Mouse (Mus musculus) layer of hippocampus, postnatal 25 days (tissue): ENCODE measurements at regions not wholly inside any gene's neighbourhood (a gene's known extent, or its start where the extent isn't known, plus 50 kb on each side); places are given as distances from the start of the nearest gene placed in this dataset.

Experiments used
- DNase-seq, 2 experiments: peaks; one replicate each; pipeline ENCODE4 v3.0.0; 2022; ENCODE audit warnings: mixed read lengths in 2 of 2, low spot score in 1 of 2; ENCODE audit errors: extremely low spot score in 1 of 2

DNA sequence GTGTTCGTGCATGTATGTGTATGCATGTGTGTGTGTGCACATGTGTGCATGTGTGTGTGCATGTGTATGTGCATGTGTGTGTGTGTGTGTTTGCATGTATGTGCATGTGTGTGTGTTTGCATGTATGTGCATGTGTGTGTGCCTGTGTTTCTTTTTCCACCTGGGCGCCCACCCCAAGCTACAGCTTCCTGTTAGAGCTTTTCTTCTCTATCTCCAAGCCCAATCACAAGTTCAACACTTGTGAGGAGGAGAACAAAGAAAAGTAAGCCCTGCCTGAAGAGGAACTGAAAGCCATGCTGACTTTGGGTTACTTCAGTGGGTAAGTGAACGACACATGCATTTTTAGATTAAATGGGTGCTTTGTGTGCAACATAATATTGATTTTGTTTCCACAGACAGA is 177.4 kb downstream of the Cd83 start:
- no peak for DNase-seq

DNA sequence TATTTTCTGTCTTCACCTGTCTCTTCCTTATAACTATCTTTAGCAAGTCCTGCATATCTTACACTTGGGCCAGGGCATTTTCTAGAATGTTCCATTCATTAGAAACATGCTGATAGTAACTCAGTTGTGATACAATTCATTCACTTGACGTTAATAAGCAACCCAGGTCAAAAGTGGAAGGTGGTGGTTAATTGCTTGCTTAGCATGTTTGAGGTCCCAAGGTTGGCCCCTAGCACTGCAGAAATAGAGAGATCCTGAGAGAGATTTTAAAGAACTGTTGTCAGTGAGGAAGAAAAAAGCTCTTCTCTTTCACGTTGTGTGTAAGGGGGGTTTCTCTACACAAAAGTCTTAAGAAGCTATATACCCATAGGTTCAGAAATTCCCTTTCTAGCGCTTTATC is 178.7 kb downstream of the Cd83 start:
- no peak for DNase-seq

DNA sequence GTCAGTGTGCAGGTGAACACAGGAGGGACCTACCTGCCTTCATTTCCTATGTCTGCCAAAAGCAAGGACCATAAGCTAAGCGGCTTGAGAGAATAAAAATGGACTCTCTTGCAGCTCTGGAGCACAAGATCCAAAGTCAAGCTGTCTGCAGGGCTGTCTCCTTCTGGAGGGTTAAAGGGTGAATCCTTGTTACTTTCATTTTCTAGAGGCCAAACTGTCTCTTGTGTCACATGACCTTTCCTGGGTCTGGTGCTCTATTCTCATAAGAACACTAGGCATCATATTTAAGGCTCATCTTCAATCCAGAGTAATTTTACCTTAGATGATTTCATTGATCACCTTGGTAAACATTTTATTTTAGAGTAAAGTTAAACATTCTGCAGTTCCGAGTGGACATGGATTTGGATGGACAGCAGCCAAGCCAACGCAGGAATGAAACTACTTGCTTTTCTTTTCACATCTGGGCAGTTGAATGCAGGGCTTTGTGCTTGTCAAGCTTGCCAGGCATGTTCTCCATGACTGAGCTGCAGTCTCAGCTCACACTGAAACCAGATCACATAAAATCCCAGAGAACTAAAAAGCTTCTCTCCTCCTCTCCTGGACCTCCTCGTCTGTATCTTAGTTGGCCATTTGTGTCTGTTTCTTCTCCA is 180.8 kb downstream of the Cd83 start:
- DNase-seq = no peak

DNA sequence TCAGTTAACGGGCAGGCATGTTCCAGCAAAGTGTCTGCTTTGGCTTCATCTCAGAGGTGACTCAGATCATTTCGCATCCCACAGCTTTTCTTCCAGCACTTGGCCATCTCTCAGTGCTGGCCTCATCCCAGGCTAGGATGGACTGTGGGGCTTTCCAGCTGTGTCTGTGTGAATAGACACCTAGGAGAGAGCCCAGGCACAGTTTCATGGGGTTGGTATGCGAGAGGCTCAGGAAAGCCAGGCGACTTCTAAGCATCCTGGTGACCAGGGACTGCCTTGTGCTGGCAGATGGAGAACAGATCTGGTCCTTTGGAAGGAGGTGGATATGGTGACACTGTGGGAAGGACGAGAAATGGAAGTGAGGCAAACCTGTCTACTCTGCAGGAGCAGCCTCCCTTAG is 182.9 kb downstream of the Cd83 start:
- no peak for DNase-seq

DNA sequence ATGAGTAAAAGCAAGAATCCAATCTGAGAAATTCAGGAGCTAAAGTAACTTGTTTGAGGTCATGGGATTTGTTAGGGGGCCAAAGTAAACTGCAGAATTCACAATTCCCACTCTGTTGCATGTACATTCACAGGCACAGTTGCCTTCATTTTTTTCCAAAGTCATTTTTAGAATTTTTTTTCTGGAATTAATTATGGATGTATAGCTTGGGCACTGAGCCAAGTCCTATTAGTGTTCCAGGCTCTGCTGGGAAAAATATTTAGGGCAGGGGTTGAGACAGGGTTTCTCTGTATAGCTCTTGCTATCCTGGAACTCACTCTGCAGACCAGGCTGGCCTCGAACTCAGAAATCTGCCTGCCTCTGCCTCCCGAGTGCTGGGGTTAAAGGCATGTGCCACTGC is 188.3 kb downstream of the Cd83 start:
- no peak for DNase-seq

DNA sequence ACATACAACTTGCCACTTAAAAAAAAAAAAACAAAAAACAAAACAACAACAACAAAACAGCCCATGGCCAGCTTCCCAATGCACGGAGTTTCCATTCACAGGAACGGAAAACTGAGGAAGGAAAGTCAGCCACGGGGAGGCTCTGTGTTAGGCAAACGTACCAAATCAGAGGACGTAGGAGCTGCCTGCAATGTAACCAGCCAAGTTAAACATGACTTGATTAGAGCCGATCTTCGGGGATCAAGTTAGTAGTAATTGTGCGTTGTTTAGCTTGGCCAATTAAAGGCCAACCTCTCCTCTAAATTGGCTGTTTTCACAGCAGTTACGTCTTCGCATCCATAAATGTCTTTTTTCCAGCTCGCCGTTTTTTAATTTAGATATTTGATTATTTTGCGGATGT is 190.7 kb downstream of the Cd83 start:
- no peak for DNase-seq

DNA sequence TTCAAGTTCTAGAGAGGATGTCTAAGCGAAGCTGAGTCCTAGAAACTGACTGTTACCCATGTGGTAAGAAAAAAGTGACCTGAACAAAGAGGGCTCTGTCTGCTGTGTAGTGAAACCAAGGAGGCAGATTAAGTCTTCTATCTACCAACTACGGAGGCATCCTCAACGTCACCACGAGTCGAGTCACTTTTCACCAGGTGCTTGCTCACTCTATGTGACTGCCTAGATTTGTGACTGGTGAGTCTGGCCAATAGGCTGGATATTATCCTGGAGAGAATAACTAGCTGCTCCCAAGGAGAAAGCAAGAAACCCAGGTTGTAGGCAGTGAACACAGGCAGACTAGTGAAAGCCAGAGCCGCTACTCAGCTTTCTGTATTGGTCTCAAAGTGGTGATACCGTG is 191.2 kb downstream of the Cd83 start:
- DNase-seq = no peak

DNA sequence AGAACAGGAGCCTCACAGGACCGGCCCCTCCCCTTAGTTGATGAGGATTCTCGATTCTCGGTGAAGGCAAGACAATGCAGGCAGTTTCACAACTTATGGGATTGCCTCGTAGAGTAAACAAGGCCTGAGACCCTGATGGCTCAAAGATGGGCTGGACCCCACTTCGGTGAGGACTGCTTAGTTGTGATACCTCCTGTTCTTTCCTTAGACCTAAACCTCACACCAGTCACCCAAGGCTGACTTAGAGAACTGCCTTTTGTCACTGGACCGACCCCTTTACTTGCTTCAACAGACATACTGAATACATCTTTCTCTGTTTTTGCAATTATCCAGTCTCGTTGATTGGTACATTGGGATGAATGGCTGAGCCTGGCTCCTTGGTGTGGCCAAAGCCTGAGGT is 192.1 kb downstream of the Cd83 start:
- no peak for DNase-seq

DNA sequence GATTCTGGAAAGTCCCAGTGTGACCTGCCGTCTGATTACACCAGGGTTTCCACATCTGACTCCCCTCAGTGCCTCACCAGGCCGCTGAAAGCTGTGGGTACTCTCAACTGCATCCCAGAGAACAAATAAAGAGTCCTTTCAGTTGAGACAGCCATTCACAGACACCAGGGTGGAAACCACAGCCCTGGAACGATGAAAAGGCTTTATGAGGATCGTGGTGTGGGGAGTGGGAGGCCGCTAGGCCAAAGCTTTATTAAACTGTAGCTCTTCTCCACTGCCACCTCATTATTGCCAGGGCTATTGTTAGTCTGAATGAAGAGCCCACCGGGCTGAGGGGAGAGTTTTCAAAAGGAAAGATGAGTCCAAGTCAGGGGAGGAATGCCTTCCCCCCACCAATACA is 202.8 kb downstream of the Cd83 start:
- DNase-seq = no peak

DNA sequence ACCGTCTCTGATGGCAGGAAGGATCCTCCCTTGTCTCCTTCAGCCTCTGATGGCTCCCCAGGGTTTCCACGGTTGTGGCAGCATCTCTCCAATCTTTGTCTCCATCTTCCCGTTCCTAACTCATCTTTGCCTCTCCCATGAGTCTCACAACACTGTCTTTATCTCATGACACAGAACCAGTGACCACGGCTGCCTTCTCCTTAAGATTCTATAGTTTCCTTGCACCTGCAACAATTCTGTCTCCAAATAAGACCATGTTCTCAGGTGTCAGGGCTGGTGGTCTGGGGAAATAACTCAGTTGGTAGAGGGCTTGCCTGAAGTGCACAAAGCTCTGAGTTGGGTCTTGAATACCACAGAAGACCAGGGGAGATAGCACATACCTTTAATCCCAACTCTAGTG is 203.8 kb downstream of the Cd83 start:
- DNase-seq = no peak

DNA sequence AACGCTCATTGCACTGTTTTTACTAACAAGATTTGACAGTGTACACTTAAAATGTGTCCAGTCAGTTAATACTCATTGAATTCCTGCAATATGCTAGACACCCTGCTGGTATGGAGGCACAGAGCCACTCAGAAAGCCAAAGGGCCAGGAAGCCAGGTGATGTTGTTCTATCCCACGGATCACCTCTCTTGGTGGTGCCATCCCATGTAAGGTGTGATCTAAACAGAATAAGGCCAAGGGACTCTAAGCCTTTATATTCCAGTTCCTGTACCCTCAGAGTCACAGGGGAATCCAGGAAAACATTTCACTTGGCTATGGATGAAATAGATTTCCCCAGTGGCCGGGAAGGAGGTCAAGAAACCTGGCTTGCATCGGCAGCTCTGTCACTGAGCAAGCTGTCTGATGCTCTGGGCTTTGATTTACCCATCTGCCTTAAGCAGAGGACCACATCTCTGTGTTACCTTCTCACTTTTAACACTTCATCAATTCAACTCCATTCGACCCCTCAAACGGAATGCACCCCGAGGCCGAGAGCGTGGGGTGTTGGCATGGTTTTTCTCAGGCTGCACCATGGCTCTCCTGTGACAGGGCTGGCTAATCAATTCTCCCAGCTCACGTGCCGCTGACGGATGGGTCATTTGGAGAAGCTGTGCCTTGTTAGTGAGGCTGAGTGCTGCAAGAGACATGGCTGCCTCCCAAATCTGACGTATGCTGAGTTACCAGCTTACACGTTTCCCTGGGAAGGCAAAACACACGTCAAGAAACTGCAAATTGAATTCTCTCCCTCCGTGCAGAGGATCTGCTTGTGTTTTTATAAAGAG is 205.9 kb downstream of the Cd83 start:
- peak; percentile 19 to 38 for DNase-seq

DNA sequence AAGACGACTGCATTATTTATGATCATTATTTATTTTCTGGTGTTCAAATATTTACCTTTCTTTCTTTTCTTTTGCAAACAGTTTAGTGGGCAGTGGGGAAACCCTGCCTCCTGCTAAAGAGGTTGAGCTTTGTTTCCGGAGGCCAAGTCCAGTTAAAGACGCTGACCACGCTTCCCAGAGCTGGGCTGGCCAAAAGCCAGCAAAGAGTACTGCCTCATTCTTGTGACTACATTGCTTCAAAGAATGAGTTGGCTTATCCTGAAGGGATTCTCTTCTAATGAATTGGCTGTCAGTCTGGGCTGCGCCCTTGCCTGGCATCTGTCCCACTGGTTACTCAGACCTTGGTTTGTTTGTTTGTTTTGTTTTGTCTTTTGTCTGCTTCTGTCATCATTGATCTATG is 207.2 kb downstream of the Cd83 start:
- peak in 1 of 2 experiments; percentile 23 for DNase-seq

DNA sequence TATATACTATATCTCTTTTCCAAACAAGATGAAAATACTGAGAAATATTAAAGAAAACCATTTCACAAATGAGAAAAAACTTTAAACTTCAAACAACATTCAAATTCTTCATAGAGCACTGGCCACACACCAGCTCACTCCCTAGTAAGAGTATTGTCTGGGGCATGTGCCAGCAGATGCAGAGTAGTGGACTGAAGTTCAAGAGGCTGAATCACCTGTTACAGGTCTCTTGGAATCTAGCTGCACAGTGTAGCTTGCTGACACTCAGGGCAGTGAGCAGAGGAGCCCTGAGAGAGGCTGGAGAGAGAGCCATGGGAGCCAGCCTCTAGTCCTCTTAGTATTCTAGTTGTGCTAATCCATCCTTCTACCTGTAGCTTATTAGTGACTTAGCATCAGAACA is 208.4 kb downstream of the Cd83 start:
- DNase-seq = no peak

DNA sequence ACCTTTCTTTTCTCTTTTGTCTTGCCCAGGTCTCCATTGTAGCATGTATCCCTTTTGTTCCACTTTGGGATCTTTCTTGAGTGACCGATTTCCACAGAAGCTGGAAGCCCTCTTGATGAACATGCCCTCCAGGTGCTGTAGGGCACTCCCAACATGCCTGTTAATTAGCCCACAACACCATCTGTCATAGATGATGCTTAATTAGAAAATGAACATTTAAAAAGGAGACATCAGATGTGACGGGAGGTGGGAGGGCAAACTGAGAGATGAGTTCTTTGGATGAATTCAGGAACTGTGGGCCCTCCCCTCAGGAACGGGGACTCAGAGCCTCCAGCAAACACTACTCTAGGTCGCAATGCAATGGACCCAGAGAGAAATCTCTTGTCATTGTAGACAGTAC is 209.8 kb downstream of the Cd83 start:
- no peak for DNase-seq

DNA sequence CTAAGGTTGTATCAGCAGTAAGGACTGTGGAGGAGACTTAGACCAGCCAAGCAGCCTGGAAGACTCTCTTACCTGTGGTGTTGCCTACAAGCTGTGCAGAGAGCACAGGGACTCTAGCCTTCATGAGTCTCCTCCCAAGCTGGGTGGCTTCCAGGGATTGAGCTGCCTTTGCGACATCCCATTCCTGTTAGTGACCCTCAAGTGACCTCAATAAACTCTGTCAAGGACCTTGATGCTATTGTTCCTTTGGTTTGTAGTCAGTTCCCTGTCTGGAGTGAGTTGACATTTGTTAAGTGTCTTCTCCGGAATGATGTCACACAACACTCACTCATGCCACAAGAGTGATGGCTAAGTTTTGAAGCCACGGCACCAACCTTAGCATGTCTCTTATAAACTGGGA is 211.0 kb downstream of the Cd83 start:
- no peak for DNase-seq

DNA sequence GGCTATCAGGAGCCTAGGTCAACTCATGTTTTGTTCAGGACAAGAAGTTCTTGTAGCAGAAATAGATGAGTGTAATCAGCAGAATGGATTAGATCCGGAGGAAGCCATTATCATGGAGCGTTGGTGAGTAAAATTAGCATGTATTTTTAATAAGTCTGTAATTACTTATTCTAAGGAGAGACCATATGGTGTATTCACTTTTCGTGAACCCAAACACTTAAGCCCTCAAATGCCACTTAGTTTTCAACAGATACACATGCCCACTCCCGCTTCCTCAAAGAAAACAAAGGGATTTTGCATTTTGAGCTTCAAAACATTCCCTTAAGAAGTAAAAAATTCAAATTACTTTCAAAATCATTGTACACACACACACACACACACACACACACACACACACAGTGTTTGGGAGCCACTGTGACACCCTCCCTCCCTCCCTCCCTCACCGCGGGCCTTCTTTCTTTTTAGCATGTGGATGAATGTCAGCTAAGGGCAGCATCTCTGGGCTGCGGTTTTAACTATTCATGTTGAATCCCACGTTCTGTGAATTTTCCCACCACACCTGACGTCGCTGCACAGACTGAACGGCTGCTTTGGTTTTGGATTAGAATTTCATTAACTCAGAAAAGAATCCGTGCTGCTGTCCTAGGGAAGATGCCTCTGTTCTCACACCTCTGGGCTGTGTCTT is 217.4 kb downstream of the Cd83 start:
- no peak for DNase-seq

DNA sequence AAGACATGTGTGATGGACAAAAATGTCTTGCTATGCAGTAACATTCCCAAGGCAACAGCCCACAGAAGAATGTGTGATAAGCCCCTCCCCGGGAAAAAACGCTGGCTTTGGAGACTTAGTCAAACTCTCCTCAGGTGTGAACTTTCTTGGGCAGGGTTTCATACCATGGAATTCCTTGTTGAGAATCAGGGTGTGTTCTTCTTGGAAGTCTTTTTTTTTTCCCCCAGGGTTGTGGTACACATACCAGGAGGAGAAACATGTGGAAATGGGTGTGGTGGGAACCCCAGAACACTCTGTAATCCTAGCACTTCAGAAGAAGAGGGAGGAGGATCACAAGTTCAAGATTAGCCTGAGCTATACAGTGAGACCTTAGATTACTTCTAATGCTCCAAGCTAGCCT is 228.3 kb downstream of the Cd83 start:
- no peak for DNase-seq

DNA sequence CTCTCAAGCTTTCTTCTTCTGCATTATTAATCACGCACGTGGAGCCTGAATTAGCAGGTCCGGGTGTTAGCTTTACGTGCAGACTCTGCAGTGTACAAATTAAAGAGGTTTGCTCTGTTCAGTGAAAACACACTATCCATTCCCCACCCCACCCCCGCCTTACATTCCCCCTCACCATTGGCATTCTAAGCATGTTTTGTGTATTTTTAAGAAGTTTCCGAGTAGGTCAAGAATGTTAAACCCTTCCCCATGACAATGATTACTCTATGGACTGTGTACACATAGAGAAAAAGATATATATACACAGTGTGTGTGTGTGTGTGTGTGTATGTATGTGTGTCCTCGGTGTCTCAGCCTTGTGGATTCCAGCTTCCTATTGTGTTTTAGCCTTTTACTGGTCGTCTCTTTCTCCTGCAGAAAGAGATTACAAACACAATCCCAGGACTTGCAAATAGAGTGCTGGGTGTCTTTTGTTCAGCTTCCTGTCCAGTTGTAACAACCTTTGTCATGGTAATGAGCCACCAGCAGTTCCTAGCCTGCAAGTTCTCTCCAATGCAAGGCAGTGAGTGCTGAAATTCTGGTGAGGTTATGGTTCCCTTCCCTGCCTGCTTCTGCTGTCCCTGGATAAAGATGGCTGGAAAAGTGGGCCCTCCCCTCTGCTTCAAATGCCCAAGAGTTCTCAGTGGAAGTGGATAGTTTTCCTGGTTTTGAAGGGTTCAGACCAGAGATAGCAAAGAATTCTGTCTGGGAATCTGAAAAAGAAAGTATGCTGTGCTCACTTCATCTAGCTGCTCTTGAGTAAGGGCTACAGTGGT is 234.1 kb downstream of the Cd83 start:
- DNase-seq = no peak

DNA sequence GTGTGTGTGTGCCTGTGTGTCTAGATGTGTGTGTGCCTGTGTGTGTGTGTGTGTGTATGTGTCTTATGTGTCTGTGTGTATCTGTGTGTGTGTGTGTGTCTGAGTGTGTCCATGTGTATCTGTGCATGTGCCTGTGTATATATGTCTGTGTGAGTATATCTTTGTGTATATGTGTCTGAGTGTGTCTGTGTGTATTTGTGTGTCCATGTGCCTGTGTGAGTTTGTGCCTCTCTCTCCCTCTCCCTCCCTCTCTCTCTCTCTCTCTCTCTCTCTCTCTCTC is 234.7 kb downstream of the Cd83 start:
- DNase-seq = no peak

DNA sequence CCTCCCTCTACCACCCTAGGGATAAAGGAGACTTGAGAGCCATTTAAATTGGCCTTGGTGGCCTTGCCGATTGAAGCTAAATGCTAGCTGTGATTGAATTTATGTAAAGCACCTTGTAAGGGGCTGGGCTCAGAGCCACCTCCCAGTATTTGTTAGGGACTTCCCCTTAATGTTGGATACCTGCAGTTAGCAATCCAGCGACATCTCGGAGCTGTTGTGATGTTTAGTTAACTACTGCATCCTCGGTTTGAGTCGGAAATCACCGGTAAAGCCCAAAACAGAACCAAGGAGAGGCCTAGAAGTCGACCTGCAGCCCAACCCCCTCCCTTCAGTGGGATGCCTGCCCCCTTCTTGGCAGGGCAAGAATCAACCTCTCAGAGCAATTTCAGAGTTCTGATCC is 236.3 kb downstream of the Cd83 start:
- no peak for DNase-seq

DNA sequence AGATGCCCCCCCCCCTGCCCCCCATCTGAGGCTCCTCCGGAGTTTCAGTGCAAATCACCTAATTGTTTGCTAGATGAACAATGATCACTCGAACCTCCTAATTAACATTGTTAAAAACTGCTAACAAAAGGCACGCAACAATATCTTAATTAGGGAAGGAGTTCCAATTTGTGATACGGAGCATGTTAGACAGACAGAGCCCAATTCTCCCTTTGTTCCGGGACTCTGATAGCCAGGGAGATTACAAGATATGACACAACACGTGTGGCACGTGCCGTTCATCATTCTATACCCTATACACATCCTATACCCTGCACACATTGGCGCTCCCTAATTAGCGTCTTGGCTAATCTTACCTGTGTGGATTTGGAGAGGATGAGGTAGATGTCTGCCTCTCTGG is 237.5 kb downstream of the Cd83 start:
- DNase-seq = no peak
